Mouse (Mus musculus) heart, postnatal 0 days (tissue): ENCODE results near the gene Rbm25.

Source experiments
- CTCF ChIP-seq: IDR thresholded peaks from 2 replicates; pipeline ENCODE4 v1.5.1; 2016; ENCODE audit warnings: antibody characterized with exemption, control low read depth, low read depth
- EP300 ChIP-seq: IDR thresholded peaks from 2 replicates; pipeline ENCODE4 v1.6.1; 2016; ENCODE audit warnings: antibody characterized with exemption, low read depth

- TF ChIP-seq CTCF, result no peak
- peak; percentile 84; the same call in 1 of the 2 replicates for TF ChIP-seq EP300
Observed at GRCm38 (mm10) chr12:83631743-83632679, 975 bp downstream of the Rbm25 start.
